Mouse (Mus musculus): ENCODE measurements around the gene Pear1. TPM values are rescaled to one million over a fixed set of nuclear protein-coding genes. Genes with fewer than 3 reads are reported as not detected.
"Not testable (repeated sequence)": the region's sequence is repeated elsewhere in the genome, so short reads cannot be mapped to it uniquely, and the experiment has no call there.

Gene Pear1
- polyA plus RNA-seq (2014; fragmentation: Nextera tagmentation; extraction: Ambion mirVana): 8.2 and 8.6 TPM in 2 replicates

- not testable (repeated sequence) for H3K4me2 ChIP-seq (ENCODE audit: low read depth, low read length, severe bottlenecking); H3K4me3 ChIP-seq (ENCODE audit: low read depth, low read length); H3K27me3 ChIP-seq (ENCODE audit: control insufficient read depth, insufficient read depth, low read length); H3K36me3 ChIP-seq (ENCODE audit: control insufficient read depth, insufficient read depth, low read length); H3K27ac ChIP-seq (ENCODE audit: low read depth, low read length); H3K9me3 ChIP-seq (ENCODE audit: control insufficient read depth, low read length); H3K9ac ChIP-seq (ENCODE audit: low read length); H3K4me1 ChIP-seq (replicated peaks; ENCODE audit: control insufficient read depth, insufficient read depth, low read length); ATAC-seq (replicated peaks; ENCODE audit: low FRiP score); DNase-seq (ENCODE audit: low spot score)
- 88% methylated on average over 1 of the region's 1 CpGs for WGBS
These were observed at the start of gene Pear1 for GRCm38 (mm10) chr3:87824206-87824605. Gene Pear1, minus strand, starts transcription at chr3:87824306.

GRCm38 (mm10) chr3:87864111-87864510, 40.0 kb upstream of the Pear1 start:
- not testable (repeated sequence) for H3K9ac ChIP-seq (ENCODE audit: low read length); H3K27me3 ChIP-seq (ENCODE audit: control insufficient read depth, insufficient read depth, low read length); ATAC-seq (replicated peaks; ENCODE audit: low FRiP score); H3K4me2 ChIP-seq (ENCODE audit: low read depth, low read length, severe bottlenecking); H3K27ac ChIP-seq (ENCODE audit: low read depth, low read length); H3K4me3 ChIP-seq (ENCODE audit: low read depth, low read length); H3K4me1 ChIP-seq (replicated peaks; ENCODE audit: control insufficient read depth, insufficient read depth, low read length); DNase-seq (ENCODE audit: low spot score); H3K9me3 ChIP-seq (ENCODE audit: control insufficient read depth, low read length)
- peaks cover 14% of the 10 kb centered on the region for H3K36me3 ChIP-seq (ENCODE audit: control insufficient read depth, insufficient read depth, low read length)
- WGBS: 92% methylated on average over 4 of the region's 4 CpGs

- H3K4me3 ChIP-seq (ENCODE audit: low read depth, low read length): no peak overlapping the region
- H3K36me3 ChIP-seq (ENCODE audit: control insufficient read depth, insufficient read depth, low read length): peaks cover 12% of the 10 kb centered on the region; the same call in 1 of the 2 replicates
- H3K27ac ChIP-seq (ENCODE audit: low read depth, low read length): no peak overlapping the region
- WGBS: 37% methylated on average over 3 of the region's 3 CpGs
- DNase-seq (ENCODE audit: low spot score) (peak; percentile 67), ATAC-seq (replicated peaks; ENCODE audit: low FRiP score) (no peak)
- no peak overlapping the region for H3K4me2 ChIP-seq (ENCODE audit: low read depth, low read length, severe bottlenecking)
- H3K9me3 ChIP-seq (ENCODE audit: control insufficient read depth, low read length): no peaks in the 10 kb centered on the region
- H3K4me1 ChIP-seq (replicated peaks; ENCODE audit: control insufficient read depth, insufficient read depth, low read length): no peaks in the 10 kb centered on the region
- no peak overlapping the region for H3K9ac ChIP-seq (ENCODE audit: low read length)
- H3K27me3 ChIP-seq (ENCODE audit: control insufficient read depth, insufficient read depth, low read length): no peaks in the 10 kb centered on the region
These were observed 35.7 kb upstream of the Pear1 start for GRCm38 (mm10) chr3:87859813-87860212.

DNA sequence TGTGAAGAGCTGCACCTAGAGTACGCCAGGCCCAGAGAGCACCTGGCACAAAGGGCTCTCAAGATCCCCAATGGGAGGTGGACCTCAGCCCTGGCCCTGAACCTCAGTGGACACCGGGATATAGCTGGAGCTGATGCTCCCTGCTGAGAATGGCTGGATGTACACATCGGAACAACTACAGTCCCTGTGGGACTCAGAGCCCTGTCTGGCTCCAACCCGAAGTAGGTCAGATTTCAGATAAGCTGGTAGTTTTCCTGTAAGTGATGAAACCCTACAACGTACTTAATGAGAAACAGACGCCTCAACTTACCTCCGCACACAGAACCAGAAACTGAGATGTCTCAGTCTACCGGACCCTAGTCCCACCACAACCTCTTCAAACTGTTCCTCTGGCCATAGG, 33.6 kb upstream of the Pear1 start:
- H3K4me2 ChIP-seq (ENCODE audit: low read depth, low read length, severe bottlenecking): no peak overlapping the region
- ATAC-seq (replicated peaks; ENCODE audit: low FRiP score): no peak
- WGBS: 82% methylated on average over 8 of the region's 8 CpGs

GRCm38 (mm10) chr3:87855936-87856335, 31.8 kb upstream of the Pear1 start:
- WGBS: 90% methylated on average over 8 of the region's 8 CpGs
- no peak for DNase-seq (ENCODE audit: low spot score)
- Histone ChIP-seq H3K4me2 (ENCODE audit: low read depth, low read length, severe bottlenecking) (no peak overlapping the region), H3K9me3 (ENCODE audit: control insufficient read depth, low read length) (no peaks in the 10 kb centered on the region), H3K27ac (ENCODE audit: low read depth, low read length) (no peak overlapping the region), H3K9ac (ENCODE audit: low read length) (no peak overlapping the region), H3K4me3 (ENCODE audit: low read depth, low read length) (no peak overlapping the region), H3K4me1 (replicated peaks; ENCODE audit: control insufficient read depth, insufficient read depth, low read length) (no peaks in the 10 kb centered on the region), H3K36me3 (ENCODE audit: control insufficient read depth, insufficient read depth, low read length) (peaks cover 5% of the 10 kb centered on the region; the same call in 1 of the 2 replicates), H3K27me3 (ENCODE audit: control insufficient read depth, insufficient read depth, low read length) (no peaks in the 10 kb centered on the region)
- ATAC-seq (replicated peaks; ENCODE audit: low FRiP score): no peak

More for the DNA sequence above, 33.6 kb upstream of the Pear1 start:
- H3K4me1 ChIP-seq (replicated peaks; ENCODE audit: control insufficient read depth, insufficient read depth, low read length): no peaks in the 10 kb centered on the region
- no peaks in the 10 kb centered on the region for H3K27me3 ChIP-seq (ENCODE audit: control insufficient read depth, insufficient read depth, low read length)
- H3K36me3 ChIP-seq (ENCODE audit: control insufficient read depth, insufficient read depth, low read length): peaks cover 12% of the 10 kb centered on the region; the same call in 1 of the 2 replicates
- H3K9ac ChIP-seq (ENCODE audit: low read length): no peak overlapping the region
- no peak overlapping the region for H3K27ac ChIP-seq (ENCODE audit: low read depth, low read length)
- H3K4me3 ChIP-seq (ENCODE audit: low read depth, low read length): no peak overlapping the region
- no peaks in the 10 kb centered on the region for H3K9me3 ChIP-seq (ENCODE audit: control insufficient read depth, low read length)
- no peak for DNase-seq (ENCODE audit: low spot score)

- H3K4me3 ChIP-seq (ENCODE audit: low read depth, low read length): no peak overlapping the region
- peaks cover 5% of the 10 kb centered on the region; the same call in 1 of the 2 replicates for H3K36me3 ChIP-seq (ENCODE audit: control insufficient read depth, insufficient read depth, low read length)
- no peak overlapping the region for H3K9ac ChIP-seq (ENCODE audit: low read length)
- ATAC-seq (replicated peaks; ENCODE audit: low FRiP score): no peak
- no peak for DNase-seq (ENCODE audit: low spot score)
- H3K9me3 ChIP-seq (ENCODE audit: control insufficient read depth, low read length): no peaks in the 10 kb centered on the region
- H3K4me2 ChIP-seq (ENCODE audit: low read depth, low read length, severe bottlenecking): no peak overlapping the region
- no peaks in the 10 kb centered on the region for H3K4me1 ChIP-seq (replicated peaks; ENCODE audit: control insufficient read depth, insufficient read depth, low read length)
- H3K27ac ChIP-seq (ENCODE audit: low read depth, low read length): no peak overlapping the region
- no peaks in the 10 kb centered on the region for H3K27me3 ChIP-seq (ENCODE audit: control insufficient read depth, insufficient read depth, low read length)
- WGBS: 76% methylated on average over 7 of the region's 7 CpGs
These were observed 30.9 kb upstream of the Pear1 start for GRCm38 (mm10) chr3:87854795-87855568.

GRCm38 (mm10) chr3:87849117-87849516, 25.0 kb upstream of the Pear1 start:
- no peak for DNase-seq (ENCODE audit: low spot score)
- Histone ChIP-seq H3K27ac (ENCODE audit: low read depth, low read length) (no peak overlapping the region), H3K9ac (ENCODE audit: low read length) (no peak overlapping the region), H3K36me3 (ENCODE audit: control insufficient read depth, insufficient read depth, low read length) (no peaks in the 10 kb centered on the region), H3K4me1 (replicated peaks; ENCODE audit: control insufficient read depth, insufficient read depth, low read length) (no peaks in the 10 kb centered on the region), H3K4me2 (ENCODE audit: low read depth, low read length, severe bottlenecking) (no peak overlapping the region), H3K27me3 (ENCODE audit: control insufficient read depth, insufficient read depth, low read length) (no peaks in the 10 kb centered on the region), H3K4me3 (ENCODE audit: low read depth, low read length) (no peak overlapping the region), H3K9me3 (ENCODE audit: control insufficient read depth, low read length) (no peaks in the 10 kb centered on the region)
- ATAC-seq (replicated peaks; ENCODE audit: low FRiP score): no peak
- WGBS: 84% methylated on average over 14 of the region's 14 CpGs

DNA sequence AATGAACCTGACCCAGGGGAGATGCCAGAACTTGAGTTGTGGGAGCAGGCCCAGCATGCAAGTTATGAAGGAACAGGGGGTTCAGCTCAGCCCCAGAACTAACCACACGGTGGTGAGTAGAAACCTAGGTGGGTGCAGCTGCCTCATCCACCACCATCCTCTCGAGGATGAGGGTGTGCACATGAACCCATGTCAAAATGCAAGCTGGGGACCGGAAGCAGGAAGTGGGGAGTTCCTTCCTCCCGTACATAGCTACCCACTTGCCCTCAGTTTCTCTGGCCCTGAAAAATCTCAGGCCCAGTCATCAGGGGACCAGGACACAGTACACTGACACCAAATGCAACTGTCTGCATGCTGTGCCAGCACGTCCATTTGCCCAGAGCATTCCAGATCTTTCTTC, 23.6 kb upstream of the Pear1 start:
- DNase-seq (ENCODE audit: low spot score) (no peak), ATAC-seq (replicated peaks; ENCODE audit: low FRiP score) (no peak)
- H3K27ac ChIP-seq (ENCODE audit: low read depth, low read length): no peak overlapping the region
- 78% methylated on average over 5 of the region's 5 CpGs for WGBS
- no peaks in the 10 kb centered on the region for H3K36me3 ChIP-seq (ENCODE audit: control insufficient read depth, insufficient read depth, low read length)
- H3K9ac ChIP-seq (ENCODE audit: low read length): no peak overlapping the region
- H3K4me1 ChIP-seq (replicated peaks; ENCODE audit: control insufficient read depth, insufficient read depth, low read length): no peaks in the 10 kb centered on the region
- no peak overlapping the region for H3K4me2 ChIP-seq (ENCODE audit: low read depth, low read length, severe bottlenecking)
- H3K9me3 ChIP-seq (ENCODE audit: control insufficient read depth, low read length): no peaks in the 10 kb centered on the region
- no peaks in the 10 kb centered on the region for H3K27me3 ChIP-seq (ENCODE audit: control insufficient read depth, insufficient read depth, low read length)
- no peak overlapping the region for H3K4me3 ChIP-seq (ENCODE audit: low read depth, low read length)

GRCm38 (mm10) chr3:87846650-87847110, 22.6 kb upstream of the Pear1 start, which contains the start of gene Sh2d2a:
Gene Sh2d2a, plus strand, starts transcription at chr3:87846755.
- no peak within 1 kb of the TSS for H3K4me2 ChIP-seq (ENCODE audit: low read depth, low read length, severe bottlenecking)
- no peaks in the 10 kb centered on the region for H3K27me3 ChIP-seq (ENCODE audit: control insufficient read depth, insufficient read depth, low read length)
- DNase-seq (ENCODE audit: low spot score): no peak
- H3K9me3 ChIP-seq (ENCODE audit: control insufficient read depth, low read length): no peaks in the 10 kb centered on the region
- H3K27ac ChIP-seq (ENCODE audit: low read depth, low read length): no peak within 1 kb of the TSS
- no peak within 1 kb of the TSS for H3K9ac ChIP-seq (ENCODE audit: low read length)
- ATAC-seq (replicated peaks; ENCODE audit: low FRiP score): no peak
- 81% methylated on average over 7 of the region's 7 CpGs for WGBS
- no peaks in the 10 kb centered on the region for H3K36me3 ChIP-seq (ENCODE audit: control insufficient read depth, insufficient read depth, low read length)
- H3K4me1 ChIP-seq (replicated peaks; ENCODE audit: control insufficient read depth, insufficient read depth, low read length): no peaks in the 10 kb centered on the region
- H3K4me3 ChIP-seq (ENCODE audit: low read depth, low read length): no peak within 1 kb of the TSS

All from forebrain, embryonic 11.5 days (tissue).